Mouse (Mus musculus): ENCODE data around the gene Rap1b.

Gene Rap1b

DNA sequence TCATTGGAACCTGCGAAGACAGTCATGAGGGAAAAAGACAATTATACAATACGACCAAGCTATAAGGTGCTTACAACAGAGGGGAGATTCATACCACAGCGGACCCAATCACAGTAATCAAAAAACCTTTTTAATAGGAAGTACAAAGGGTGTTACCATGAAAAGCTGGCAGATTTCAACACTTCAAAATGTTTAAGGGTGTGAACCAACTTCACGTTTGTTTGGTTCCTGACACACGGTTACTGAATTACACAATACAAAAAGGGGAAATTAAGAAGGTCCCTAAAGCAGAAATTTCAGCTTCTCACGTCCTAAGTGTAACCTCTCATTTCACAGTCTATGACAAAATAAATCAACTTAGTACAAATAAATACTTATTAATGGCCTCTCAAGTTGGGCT, 27.2 kb downstream of the Rap1b start:
- no peak for DNase-seq (ENCODE audit: low spot score in 2 of 2)

DNA sequence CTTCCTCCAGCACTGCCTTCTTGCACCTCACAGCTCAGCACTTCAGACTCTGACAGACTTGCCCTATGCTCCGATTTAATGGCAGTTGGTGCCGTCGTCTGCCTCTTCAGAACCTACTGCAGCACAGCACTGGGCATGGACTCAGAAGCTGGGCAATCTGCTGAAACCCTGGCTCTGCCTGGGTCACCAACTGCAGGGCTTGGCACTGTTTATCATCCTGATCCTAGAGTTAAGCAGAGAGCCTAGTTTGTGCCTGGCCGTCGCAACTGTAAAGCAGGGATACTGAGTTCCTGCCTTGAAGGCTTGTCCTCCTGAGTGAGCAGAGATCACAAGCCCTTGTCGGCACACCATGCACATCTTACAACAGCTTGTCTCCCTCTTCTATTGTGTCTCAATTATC, 29.1 kb downstream of the Rap1b start:
- no peak for DNase-seq (ENCODE audit: low spot score in 2 of 2)

DNA sequence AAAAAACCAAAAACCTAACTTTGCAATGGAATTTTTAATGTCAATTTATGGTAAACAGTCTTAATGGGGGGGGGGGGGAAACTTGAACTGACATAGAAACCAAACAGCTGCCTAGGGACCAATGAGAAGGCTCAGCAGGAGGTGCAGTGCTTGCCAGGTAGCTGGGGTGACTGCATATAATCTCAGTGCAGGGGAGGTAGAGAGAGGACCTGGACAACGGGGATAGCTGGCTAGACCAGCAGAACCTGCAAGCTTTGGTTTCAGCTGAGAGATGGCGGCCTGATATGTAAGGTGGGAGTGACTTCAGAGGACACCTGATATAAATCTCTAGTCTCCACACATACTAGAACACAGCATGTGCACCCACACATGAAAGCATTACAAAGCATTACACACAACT, 33.3 kb downstream of the Rap1b start:
- no peak for DNase-seq (ENCODE audit: low spot score in 2 of 2)

DNA sequence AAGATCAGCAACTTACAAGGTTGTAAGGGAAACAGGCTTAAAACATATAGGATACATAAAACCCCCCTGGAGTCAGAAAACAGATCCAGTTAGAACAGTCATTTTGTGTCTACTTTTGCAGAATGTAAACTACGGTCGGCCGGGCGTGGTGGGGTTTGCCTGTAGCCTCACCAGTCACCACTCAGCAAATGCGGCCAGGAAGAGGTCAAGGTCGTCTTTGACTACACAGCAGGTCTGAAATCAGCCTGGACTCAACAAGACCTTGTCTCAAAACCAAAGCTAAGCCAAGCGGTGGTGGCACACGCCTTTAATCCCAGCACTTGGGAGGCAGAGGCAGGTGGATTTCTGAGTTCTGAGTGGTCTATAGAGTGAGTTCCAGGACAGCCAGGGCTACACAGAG, 34.3 kb downstream of the Rap1b start:
- no peak for DNase-seq (ENCODE audit: low spot score in 2 of 2)

DNA sequence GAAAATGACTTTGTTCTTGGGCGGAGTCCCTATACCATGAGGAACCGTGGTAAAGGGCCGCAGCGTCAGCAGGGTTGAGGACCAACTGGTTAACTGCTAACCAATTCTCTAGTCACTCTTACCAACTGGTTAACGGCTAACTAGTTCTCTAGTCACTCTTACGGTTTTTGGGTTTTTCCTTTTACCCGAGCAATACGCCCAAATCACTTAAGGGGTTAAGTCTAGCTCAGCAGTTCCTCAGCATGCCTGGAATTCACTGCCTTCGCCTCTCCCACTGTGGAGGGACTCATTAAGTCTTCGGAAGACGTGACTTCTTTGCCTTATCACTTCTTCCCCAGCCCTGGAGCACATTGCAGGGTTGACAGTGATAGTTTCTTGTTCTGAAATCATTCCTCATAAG, 35.3 kb downstream of the Rap1b start:
- DNase-seq (ENCODE audit: low spot score in 2 of 2) = no peak

DNA sequence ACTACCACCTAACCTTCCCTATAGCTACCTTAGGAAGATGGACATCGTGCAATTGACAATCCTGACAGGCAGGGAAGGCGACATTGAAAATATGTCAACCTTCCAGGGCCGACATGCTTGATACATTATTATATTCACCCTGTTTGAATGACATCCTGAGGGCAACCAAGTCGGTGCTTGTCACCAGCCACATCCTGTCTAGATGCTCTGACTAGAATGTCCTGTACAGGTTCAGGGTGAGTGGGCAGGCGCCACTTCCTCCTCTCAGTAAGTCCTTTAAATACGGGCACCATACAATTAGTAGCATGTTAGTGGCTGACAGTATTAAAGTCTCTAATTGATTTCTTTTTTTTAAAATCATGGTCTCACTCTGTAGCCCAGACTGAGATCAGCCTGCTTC, 37.8 kb downstream of the Rap1b start:
- peak in 1 of 2 experiments; percentile 55 for DNase-seq (ENCODE audit: low spot score in 2 of 2)

DNA sequence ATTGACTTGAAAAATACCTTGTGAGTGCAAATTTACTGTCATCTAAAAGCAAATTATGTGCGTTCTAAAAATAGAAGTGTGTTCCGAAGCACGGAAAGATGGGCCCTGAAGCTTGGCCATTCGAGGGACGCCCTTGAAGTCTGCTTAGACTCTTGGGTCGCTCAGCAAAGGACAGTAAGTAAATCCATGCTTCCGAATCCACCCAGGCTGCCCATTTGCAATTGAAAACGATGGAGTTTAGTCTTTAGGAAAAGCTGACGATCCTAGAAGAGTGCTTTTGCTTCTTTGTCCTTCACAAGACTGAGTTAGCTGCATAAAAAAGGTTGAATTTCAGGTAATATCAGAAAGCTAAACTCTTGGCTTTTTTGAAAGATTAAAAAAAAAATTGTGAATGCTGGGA, 39.9 kb downstream of the Rap1b start:
- DNase-seq (ENCODE audit: low spot score in 2 of 2) = no peak

DNA sequence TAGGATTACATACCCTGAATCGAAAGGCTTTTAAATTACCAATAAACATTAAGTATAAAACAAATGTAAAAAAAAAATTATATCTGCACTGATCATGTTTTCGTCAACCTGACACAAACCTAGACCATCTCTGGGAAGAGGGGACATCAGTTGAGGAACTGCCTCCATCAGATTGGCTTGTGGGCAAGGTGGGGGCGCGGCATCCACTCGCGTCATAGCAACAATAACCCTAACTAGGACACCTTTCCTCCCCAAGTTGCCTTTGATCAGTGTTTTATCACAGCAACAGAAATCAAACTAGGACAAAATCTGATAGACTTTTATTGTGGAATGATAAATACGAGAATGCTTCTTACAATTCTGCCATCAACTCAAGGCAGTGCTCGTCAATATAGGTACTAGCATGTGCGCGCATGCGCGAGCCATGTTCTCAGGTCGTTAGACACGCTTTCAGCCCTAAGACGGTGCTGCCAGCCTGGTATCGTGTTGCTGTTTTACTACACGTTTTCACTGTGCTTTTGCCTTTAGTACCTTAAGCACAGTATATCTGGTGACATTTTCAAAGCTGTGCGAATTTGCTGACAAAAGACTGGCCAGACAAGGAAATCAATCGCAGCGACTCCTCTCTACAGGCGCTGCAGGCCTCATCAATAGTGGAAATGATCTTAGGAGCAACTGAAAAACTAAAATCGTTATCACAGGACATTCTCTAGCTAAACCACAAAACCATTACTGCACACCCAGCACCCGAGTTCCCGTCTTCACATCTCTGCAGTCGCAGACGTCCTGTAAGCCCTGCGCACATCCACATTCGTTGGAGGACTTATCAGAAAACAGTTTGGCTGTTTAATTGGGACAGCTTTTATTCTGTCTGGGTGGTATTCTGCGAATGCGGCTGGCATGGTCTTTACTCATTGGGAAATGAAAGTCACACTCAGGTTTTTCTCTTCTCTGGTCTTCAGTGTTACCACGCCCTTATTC, 41.7 kb downstream of the Rap1b start:
- DNase-seq (ENCODE audit: low spot score in 2 of 2) = no peak

DNA sequence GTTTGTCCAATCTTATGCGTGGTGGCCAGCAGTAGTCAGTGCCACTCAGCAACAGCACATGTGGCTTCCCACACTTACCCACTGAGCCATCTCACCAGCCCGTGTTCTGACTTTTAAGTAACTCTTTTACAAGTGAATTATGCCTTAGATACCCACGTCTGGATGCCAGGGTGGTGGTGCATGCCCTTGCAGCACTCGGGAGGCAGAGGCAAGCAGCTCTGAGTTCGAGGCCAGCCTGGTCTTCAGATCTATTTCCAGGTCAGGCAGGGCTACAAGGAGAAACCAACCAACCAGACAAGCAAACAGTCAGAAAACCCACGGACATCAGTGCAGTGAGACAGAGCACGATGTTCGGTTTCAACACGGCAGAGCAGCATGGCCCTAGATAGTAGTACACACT, 43.9 kb downstream of the Rap1b start:
- no peak for DNase-seq (ENCODE audit: low spot score in 2 of 2)

DNA sequence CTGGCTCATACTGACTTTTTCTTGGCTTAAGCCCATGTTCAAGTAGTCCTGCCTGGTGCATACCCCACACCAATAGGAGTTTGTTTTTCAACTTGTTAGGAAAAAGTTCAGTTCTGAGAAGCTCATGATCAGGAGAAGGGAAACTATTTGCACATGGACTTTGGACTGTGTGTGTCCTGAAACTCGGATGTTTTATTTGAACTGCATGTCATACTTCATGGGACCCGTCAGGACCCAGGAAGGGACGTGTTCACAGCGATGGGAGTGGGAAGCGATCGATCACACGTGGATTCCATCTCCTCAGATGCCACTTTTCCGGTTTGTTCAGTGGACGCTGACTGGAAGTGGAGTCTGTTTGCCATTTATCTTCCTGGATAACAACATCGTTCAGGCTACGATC, 46.0 kb downstream of the Rap1b start:
- DNase-seq (ENCODE audit: low spot score in 2 of 2) = no peak

DNA sequence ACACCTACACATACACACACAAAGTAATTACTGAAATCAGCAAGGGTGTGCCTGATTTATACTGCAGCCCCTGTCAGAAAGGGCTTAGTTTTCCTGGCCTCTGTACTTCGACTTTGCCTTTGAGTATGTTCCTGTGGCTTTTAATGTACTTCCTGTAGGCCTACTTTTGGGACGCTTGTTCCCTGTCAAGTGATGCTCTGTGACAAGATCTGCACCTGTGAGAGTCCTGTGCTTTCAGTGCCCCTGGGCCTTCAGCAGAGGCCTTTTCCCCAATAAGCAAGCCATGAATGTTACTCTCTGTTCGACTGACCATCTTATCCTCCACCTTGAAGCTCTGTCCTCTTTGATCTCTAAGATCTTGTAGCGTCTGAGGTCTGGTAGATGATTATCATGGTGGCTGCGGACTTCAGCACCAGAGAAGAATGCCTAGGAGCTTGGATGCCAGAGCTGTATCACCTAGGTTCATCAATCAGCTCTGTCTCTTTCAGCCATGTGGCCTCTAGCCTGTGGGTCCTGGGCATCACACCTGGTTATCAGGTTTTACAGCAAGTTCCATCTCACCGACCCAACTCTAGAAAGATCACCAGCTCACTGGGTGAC, 47.3 kb downstream of the Rap1b start:
- no peak for DNase-seq (ENCODE audit: low spot score in 2 of 2)

DNA sequence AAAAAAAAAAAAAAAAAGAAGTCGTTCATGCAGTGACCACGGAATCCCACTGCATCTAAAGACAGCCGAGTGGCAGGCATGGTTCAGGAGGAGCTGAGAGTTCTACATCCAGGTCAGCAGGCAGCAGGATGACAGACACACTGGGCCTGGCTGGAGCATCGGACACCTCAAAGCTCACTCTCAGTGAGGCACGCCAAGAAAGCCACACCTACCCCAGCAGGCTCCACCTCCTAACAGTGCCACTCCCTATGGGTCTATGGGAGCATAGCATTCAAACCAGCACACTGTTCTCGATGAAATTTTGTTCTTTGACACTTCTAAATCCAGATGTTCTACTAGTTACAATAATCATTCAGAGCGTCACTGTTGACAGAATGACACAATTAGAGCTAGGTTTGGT, 48.2 kb downstream of the Rap1b start:
- DNase-seq (ENCODE audit: low spot score in 2 of 2) = no peak

DNA sequence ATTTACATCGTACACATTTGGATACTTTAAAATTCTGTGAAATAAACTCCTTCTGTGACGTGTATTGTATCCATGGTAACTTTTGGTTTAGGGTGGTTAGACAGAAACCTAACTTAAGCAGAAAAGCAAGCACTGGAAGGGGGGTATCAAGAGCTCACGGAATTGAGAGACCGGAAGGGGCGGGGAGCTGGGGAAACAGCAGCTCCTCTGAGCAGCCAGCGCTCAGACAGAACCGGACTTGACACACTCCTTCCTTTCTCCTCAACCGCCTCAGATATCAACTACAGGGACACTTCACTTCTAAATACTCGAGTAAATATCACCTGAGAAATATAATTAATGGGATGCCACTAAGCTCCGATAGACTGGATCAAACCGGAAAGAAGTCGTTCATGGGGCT, 48.7 kb downstream of the Rap1b start:
- DNase-seq (ENCODE audit: low spot score in 2 of 2) = no peak

DNA sequence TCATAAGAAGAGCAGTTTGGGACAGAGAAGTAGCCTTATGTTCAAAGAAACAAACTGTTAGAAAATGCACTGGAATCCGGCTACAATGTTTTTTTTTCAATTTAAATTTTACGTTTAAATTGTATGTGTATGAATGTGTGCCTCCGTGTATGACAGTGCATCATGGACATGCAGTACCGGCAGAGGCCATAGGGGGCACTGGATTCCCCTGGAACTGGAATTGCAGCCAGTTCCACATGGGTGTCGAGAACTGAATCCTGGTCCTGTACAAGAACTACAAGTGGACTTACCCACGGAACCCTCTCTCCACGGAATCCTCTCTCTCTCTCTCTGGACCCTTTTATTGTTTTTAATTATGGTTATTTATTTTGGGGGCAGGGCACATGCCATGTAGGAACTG, 49.7 kb downstream of the Rap1b start:
- DNase-seq (ENCODE audit: low spot score in 2 of 2) = peak; percentile 36 to 69

DNA sequence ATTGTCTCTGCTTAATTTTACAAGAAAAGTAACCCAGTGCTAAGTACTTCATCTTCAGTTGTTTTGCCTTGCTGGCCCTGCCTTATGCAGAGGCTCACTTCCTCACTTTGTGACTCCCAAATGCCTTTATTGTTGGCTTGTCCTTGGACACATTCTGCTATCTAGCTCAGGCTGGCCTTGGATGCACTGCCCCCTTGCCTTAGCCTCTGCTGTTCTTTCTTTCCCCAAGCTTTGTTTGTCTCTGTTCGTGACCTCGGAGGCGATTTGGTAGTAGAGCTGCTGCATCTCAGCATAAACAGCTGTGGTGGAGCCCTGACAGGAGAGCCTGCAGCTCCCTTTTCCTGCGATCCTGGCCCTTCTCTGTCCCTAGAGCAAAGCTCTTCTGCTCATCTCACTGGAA, 50.6 kb downstream of the Rap1b start:
- DNase-seq (ENCODE audit: low spot score in 2 of 2) = no peak

DNA sequence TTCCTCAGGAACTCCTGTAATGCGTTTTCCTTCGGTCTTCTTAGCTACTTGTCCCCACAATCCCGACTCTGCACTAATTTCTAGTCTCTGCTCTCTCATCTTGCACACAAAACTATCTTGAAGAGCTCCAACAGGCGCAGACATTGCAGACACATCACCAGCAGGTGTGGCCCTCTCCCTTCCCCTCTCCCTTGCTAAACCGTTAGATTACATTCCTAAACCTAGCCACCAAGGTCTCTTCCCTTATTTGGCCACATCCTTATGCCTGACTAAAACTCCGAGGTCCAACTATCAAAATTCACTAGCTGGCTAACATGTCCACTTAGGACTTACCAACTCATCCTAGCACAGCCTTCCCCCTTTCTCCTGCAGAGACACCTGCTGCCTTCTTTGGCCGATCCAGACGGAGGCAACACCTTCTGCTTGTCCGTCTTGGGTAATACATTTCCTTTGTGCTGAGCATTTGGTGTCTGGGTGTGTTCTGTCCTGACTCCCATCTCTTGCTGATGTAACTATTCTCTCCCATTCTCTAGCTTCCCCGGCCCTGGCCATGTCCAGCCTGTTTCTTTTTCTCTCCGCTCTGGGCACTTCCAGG, 52.3 kb downstream of the Rap1b start:
- DNase-seq (ENCODE audit: low spot score in 2 of 2) = peak in 1 of 2 experiments; percentile 15

DNA sequence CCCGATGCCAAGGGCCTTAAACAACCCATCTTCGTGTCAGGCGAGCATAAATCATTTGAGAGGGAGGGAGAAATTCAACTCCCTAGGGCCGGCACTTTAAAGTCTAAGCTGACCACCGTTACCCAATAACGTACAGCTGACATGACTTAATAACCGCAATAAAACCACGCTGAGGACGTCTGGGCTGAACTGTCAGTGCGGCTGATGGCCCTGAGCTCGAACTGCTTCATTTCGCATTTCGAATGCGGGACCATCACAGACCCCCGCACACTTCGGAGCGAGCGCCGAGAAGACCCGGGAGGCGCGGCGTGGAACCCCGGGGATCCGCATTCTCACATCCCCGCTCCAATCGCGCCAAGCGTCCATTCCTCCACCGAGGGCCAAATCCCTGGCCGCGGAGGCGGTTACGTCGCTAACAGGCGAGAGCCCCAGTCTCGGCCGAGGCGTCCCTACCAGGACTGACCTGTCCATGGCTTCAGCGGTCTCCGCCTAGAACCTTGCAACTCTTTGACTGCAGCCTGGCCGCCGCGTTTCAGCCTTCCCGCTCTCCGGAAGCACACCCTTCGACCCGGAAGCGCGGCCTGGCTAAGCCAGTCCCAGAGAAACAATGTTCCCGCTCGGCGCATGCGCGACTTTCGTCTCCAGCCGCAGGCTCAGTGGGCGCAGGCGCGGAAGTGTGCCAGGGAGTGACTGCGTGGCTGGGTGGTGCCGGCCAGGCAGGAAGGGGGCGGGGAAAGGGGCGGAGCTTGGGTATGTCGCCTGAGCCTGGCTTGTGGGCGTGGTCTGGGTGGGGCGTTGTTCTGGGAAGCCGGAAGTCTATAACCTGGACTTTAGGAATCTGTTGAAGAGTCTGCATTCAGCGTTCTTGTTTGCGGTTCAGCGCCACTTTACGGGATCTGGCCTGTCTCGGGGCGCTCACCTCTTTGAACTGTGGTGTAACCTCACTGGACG, 53.4 kb downstream of the Rap1b start, which contains the start of gene Nup107:
Gene Nup107, minus strand, starts transcription at position 565 of the 951 bp plus-strand sequence.
- peak; percentile 100 for DNase-seq (ENCODE audit: low spot score in 2 of 2)

DNA sequence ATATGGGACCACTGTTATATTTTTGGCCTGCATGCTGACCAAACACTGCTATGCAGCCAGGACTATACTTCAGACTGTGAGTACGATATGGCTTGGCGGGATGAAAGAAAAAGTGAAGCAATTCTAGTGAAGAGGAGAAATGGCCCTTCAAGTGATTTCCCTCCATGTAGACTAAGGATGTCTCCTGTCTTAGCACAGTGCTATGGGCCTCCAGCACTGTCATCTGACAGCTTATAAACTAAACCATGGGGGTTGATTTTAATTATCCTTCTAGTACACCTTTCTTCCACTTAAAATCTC, 54.7 kb downstream of the Rap1b start:
- DNase-seq (ENCODE audit: low spot score in 2 of 2) = no peak

DNA sequence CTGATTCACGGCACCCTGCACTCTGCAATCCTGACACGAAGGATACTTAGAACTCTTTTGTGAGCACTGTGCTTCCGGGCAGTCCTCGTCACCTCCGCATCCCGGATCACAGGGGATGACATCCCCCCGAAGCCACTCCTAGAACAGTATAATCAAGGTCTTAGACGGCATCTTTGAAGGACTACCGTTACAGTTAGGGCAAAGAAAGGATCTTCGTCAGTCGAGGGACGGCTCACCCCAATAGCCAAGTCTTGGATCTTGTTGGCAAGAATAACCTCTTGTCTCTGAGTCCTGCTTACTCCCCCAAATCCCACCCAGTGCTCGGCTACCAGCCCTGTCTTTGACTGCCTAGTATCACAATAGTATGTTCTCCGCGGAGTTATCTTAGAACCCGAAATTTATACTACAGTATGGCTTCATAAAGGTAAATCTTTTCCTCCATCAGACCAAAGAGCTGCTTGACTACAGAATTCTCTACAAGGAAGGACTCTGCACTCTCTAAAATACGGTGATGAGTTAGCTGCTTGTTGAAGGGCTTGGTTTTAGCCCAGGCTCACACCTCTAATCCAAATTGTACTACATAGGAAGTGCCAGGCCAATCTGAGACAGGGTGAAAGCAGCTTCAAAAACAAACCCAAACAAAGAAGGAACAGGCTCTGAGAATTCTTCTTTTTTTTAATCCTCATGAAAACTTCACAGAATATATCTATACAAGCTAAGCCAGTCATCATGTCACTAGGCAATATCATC, 55.2 kb downstream of the Rap1b start:
- DNase-seq (ENCODE audit: low spot score in 2 of 2) = no peak

DNA sequence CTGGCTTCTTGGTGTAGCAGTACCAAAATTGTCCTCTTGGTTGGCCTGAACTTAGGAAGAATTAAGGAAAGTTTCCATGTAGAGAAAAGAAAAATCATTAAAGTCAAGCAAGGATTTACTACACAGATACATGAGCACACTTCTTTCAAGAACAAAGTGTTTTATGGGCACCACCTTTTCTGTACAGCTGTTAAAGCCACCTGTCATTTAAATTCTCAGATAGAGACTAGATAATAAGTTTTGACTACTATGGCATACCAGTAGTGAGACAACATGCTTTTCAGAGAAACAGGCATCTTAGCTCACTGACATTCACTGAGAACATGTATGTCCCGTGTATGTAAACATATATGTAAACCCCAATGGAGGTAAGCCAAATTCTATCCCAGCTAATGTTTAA, 55.8 kb downstream of the Rap1b start:
- no peak for DNase-seq (ENCODE audit: low spot score in 2 of 2)

DNA sequence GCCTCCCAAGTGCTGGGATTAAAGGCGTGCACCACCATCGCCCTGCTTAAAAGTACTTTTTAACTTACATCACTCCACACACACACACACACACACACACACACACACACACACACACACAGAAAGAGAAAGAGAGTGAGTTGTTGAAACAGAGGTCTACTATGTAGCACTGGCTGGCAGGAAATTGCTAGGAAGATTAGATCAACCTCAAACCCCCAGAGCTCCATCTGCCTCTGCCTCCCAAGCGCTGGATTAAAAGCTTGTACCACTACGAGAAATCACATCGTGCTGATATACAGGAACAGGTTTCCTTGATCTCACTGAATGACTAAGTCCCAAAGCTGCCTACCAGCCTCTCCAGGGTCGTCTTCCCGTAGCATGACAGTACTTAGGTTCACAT, 61.2 kb downstream of the Rap1b start:
- no peak for DNase-seq (ENCODE audit: low spot score in 2 of 2)
